Mouse (Mus musculus): ENCODE results near the gene Chchd6. TPM values are rescaled to one million over a fixed set of nuclear protein-coding genes. Genes with fewer than 3 reads are reported as not detected.
A peak's percentile ranks its signal among the peaks of the same experiment; 100 is the strongest.

Chchd6 gene
- polyA plus RNA-seq, 1 experiment from 2014 or later = 91.3 TPM

DNA sequence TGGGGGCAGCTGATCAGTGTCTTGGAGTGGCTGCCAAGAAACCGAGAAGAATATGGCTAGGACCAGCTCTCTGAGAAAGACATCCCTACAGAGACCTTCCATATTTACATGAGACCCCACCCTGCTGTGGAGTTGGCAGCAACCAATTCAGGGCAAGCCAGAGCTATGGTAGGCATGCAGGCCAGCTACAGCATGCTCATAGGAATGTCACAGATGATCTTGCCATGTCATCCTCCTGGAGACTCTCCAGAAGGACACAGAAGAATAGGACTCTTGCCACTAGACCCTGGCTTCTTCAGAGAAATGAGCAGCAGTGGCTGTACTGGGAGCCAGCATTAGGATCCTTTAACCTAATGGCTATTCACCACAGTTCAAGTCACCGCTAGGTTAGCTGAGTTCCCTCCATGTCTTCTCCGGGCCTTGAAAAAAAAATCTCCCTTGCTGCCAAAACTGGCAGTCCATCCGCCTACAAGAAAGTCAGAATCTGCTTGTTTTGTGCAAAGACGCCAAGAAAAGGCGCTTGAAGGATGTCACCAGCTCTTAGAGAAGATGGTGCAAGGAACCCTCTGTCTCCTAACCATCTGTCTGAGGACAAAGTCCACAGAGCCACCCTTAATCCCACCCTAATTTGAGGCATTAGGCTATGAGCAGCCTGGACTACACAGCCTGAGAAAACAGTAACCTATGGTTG is 43.0 kb downstream of the Chchd6 start:
- Histone ChIP-seq H3K4me3 (no peak overlapping the region), H3K9me3 (no peaks in the 10 kb centered on the region), H3K36me3 (replicated peaks) (no peaks in the 10 kb centered on the region), H3K27ac (no peak overlapping the region), H3K4me1 (peaks cover 15% of the 10 kb centered on the region), H3K27me3 (ENCODE audit: poor library complexity, severe bottlenecking) (no peaks in the 10 kb centered on the region)
- WGBS = 93% methylated on average over 6 of the region's 6 CpGs
- DNase-seq (ENCODE audit: extremely low spot score, low spot score) = no peak

DNA sequence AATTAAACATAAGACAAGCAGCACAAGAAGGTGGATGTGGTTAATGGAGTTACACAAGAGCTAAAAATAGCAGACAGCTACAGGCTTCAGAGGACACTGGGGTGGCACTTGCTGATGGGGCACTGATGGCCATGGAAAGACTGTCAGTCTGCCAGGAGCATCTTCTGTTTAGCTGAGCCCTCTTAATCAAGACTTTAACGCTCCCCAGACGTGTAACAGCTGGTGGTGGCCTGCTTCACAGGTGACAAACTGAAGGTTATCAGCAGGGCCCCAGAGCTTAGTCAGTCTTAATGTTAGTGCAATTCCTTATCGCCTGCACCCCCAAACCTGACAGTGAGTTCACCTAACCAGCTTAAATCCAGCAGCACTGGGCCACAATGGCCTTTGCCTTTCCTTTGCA is 46.3 kb downstream of the Chchd6 start:
- Histone ChIP-seq H3K4me1 (0 out of 2 replicates have a peak, but pooled peaks cover 5% of the 10 kb centered on the region), H3K4me3 (no peak overlapping the region), H3K36me3 (replicated peaks) (no peaks in the 10 kb centered on the region), H3K27me3 (ENCODE audit: poor library complexity, severe bottlenecking) (no peaks in the 10 kb centered on the region), H3K27ac (no peak overlapping the region), H3K9me3 (no peaks in the 10 kb centered on the region)
- DNase-seq (ENCODE audit: extremely low spot score, low spot score) = no peak
- 78% methylated on average over 3 of the region's 3 CpGs for WGBS

DNA sequence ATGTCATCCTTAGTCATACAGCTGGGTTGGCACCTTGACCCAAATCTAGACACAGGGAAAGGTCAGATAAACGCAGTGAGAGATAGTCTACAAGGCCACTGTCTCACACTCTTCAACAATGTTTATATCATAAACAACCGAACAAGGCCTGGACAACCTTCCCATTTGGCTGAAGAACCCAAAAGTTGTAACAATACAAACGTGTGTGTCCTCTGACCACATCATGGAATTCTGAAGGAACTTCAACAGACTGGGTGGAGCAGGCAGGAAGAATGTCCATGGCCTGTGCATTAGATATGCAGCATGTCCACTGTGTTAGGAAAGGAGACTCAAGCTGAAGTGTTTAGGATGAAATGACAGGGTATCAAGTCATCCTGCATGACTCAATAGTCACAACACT is 47.5 kb downstream of the Chchd6 start:
- H3K4me1 ChIP-seq = 0 out of 2 replicates have a peak, but pooled peaks cover 1% of the 10 kb centered on the region
- no peaks in the 10 kb centered on the region for H3K9me3 ChIP-seq
- H3K4me3 ChIP-seq = no peak overlapping the region
- DNase-seq (ENCODE audit: extremely low spot score, low spot score) = no peak
- H3K27ac ChIP-seq = no peak overlapping the region
- WGBS = 87% methylated on average over 3 of the region's 3 CpGs
- H3K36me3 ChIP-seq (replicated peaks) = no peaks in the 10 kb centered on the region; the same call in 1 of the 2 replicates
- no peaks in the 10 kb centered on the region for H3K27me3 ChIP-seq (ENCODE audit: poor library complexity, severe bottlenecking)

DNA sequence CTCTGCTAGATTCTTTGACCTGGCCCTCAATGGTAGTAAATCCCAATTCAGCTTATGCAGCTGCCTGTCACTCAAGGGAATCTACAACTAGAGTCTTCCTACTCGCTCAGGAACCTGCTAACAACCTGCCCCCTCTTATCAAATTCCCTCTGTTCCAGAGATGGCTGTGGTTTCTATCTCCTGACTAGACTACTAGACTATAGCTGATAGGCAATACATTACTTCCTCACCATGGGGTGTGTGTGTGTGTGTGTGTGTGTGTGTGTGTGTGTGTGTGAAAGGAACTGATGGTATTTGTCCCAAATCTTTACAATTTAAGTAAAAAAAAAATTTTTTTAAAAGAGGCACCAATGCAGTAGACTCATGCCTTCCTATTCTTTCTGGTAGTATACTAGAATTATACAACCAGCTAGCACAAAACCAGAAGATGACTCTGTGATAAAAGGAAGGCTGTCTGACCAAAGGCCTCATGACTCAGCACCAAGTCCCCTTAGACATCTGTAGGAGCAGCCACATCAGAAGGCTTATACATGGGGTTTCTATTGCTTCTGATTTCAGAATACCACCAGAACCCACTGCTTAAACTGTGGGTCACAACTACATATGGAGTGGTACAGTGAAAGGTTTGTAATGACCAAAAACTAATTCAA is 57.2 kb downstream of the Chchd6 start:
- 78% methylated on average over 1 of the region's 1 CpGs for WGBS

DNA sequence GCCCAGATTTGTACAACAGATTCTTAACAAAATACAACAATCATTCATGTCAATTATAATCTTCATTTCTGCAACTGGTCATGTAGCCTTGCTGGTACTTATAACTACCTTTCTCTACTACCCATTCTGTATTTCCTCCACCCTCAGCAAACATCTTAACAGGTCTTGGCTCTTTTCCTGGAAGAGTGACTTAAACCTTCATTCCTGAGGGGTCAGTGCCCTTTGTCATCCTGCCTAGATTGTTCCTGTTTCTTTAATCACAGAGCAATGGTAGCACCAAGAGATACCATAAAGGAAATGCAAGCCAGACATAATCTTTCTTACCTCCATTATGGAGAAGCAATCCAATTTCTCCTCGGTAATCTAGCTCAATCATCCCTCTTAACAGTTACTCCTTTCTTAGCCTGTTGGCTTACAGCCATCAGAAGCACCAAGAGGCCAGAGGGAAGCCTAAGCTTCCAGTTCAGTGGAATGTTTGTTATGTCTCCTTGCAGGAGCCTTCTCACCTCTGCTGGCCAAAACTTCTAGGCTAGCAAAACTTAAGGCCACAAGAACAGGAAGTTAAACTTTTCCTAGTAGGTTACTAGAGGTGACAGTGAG is 59.7 kb downstream of the Chchd6 start:
- no peak for DNase-seq (ENCODE audit: extremely low spot score, low spot score)
- Histone ChIP-seq H3K4me1 (no peaks in the 10 kb centered on the region), H3K27ac (no peak overlapping the region), H3K4me3 (no peak overlapping the region), H3K27me3 (ENCODE audit: poor library complexity, severe bottlenecking) (no peaks in the 10 kb centered on the region), H3K9me3 (no peaks in the 10 kb centered on the region), H3K36me3 (replicated peaks) (no peaks in the 10 kb centered on the region)
- 90% methylated on average over 1 of the region's 1 CpGs for WGBS

More for the DNA sequence above, 57.2 kb downstream of the Chchd6 start:
- DNase-seq (ENCODE audit: extremely low spot score, low spot score) = no peak
- no peak overlapping the region for H3K27ac ChIP-seq
- H3K27me3 ChIP-seq (ENCODE audit: poor library complexity, severe bottlenecking) = no peaks in the 10 kb centered on the region
- no peaks in the 10 kb centered on the region; the same call in 1 of the 2 replicates for H3K36me3 ChIP-seq (replicated peaks)
- H3K4me1 ChIP-seq = no peaks in the 10 kb centered on the region
- H3K4me3 ChIP-seq = no peak overlapping the region
- H3K9me3 ChIP-seq = no peaks in the 10 kb centered on the region

DNA sequence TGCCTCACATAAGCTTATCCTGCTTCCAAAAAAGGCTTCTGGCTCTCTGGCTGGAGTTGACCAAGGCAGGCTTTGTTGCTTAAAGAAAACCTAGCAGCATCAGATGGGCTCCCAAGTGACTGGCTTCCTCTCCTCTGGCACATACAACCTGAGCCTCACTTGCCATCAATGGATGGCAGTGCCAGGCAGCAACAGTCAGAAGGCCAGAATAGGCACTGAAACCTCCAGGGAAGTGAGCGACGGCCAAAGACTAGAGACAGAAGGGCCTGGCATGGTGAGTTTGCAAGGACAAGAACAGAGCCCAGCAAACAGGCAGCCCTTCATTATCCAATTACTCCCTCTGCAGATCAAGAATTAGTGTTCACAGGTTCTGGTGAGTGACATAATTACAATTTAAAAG is 70.7 kb downstream of the Chchd6 start:
- H3K36me3 ChIP-seq (replicated peaks) = no peaks in the 10 kb centered on the region
- 89% methylated on average over 2 of the region's 2 CpGs for WGBS
- H3K27ac ChIP-seq = no peak overlapping the region
- H3K4me1 ChIP-seq = no peaks in the 10 kb centered on the region
- DNase-seq (ENCODE audit: extremely low spot score, low spot score) = no peak
- no peaks in the 10 kb centered on the region for H3K9me3 ChIP-seq
- H3K4me3 ChIP-seq = no peak overlapping the region
- H3K27me3 ChIP-seq (ENCODE audit: poor library complexity, severe bottlenecking) = no peaks in the 10 kb centered on the region

DNA sequence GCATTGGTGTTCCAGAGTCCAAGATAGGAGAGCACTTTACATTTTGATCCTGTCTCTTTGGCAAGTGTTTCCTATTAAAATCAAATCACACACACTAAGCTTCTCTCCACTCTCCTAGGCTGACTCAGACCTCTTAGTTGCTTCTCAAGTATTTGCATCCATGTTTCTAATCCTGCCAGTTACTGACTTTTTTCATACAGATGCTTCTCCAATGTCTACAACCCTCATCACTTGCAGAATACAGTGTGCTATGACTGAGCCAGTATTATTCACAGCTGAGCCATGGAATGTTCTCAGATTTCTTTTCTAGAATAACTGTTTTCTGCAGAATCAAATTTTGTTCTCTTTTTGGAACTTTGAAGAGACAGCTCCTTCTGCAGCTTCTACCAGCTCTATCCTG is 85.3 kb downstream of the Chchd6 start:
- Histone ChIP-seq H3K9me3 (no peaks in the 10 kb centered on the region), H3K36me3 (replicated peaks) (no peaks in the 10 kb centered on the region), H3K27me3 (ENCODE audit: poor library complexity, severe bottlenecking) (no peaks in the 10 kb centered on the region), H3K27ac (no peak overlapping the region), H3K4me3 (no peak overlapping the region), H3K4me1 (no peaks in the 10 kb centered on the region; the same call in 1 of the 2 replicates)
- DNase-seq (ENCODE audit: extremely low spot score, low spot score) = no peak

DNA sequence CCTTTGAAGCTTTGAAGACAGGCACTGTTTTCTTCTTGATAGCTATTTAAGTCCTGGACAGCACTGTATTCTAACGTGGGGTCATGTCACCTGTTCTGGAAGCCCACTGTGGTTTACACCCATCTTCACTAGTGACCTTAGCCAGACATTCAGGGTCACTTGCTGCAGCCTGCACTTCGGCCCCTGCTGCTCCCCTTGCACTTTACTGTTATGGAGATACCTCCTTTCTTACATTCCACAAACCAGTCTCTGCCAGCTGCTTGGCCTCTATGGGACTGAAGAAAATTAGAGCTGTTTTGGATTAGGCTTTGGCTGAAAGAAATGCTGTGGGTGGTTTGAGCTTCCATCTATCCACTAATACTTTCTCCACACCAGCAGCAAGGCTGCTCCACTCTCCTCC is 86.7 kb downstream of the Chchd6 start:
- Histone ChIP-seq H3K9me3 (no peaks in the 10 kb centered on the region), H3K4me1 (no peaks in the 10 kb centered on the region; the same call in 1 of the 2 replicates), H3K36me3 (replicated peaks) (no peaks in the 10 kb centered on the region), H3K4me3 (no peak overlapping the region), H3K27ac (no peak overlapping the region), H3K27me3 (ENCODE audit: poor library complexity, severe bottlenecking) (no peaks in the 10 kb centered on the region)
- no peak for DNase-seq (ENCODE audit: extremely low spot score, low spot score)
- 67% methylated on average over 2 of the region's 2 CpGs for WGBS

DNA sequence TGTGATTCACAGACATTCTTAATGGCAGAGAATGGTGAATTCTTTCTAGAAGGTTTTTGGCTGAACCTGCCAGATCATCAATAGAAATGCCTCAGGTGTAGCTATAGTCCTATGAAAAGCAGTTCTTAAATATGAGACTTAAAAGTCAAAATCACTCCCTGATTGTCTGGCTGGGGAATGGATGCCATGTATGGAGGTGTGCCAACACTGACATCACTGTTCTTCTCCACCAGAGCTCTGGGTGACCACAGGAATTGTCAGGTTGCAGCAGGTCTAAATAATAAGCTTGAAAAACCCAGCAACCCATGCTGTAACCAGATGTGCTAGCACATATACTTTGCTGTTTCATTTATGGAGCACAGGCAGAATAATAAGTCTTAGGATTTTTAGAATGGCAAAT is 87.2 kb downstream of the Chchd6 start:
- H3K36me3 ChIP-seq (replicated peaks) = no peaks in the 10 kb centered on the region
- no peaks in the 10 kb centered on the region for H3K9me3 ChIP-seq
- no peak overlapping the region for H3K27ac ChIP-seq
- H3K27me3 ChIP-seq (ENCODE audit: poor library complexity, severe bottlenecking) = no peaks in the 10 kb centered on the region
- H3K4me3 ChIP-seq = no peak overlapping the region
- H3K4me1 ChIP-seq = no peaks in the 10 kb centered on the region; the same call in 1 of the 2 replicates
- no peak for DNase-seq (ENCODE audit: extremely low spot score, low spot score)

DNA sequence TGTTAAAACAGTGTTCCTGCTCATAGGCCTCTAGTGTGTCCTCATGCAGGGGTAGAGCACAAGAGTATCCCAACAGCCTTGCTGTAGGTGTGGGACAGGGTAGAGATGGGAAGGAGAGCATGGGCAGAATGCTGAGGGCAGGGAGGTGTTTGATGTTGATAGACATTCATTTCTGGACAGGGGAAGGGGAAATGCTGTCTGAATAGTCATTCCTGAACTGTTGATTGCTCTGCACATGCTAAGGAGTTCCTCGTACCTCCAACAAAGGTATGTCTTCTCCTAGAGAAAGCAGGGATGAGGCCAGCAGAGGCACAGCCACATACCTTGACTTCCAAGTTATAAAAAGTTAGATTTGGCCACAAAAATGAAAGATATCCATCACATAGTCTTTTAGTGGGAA is 95.5 kb downstream of the Chchd6 start:
- no peak for DNase-seq (ENCODE audit: extremely low spot score, low spot score)
- Histone ChIP-seq H3K4me1 (peaks cover 16% of the 10 kb centered on the region), H3K36me3 (replicated peaks) (no peaks in the 10 kb centered on the region), H3K27ac (no peak overlapping the region), H3K9me3 (no peaks in the 10 kb centered on the region), H3K4me3 (no peak overlapping the region), H3K27me3 (ENCODE audit: poor library complexity, severe bottlenecking) (no peaks in the 10 kb centered on the region)
- WGBS = 93% methylated on average over 1 of the region's 1 CpGs

DNA sequence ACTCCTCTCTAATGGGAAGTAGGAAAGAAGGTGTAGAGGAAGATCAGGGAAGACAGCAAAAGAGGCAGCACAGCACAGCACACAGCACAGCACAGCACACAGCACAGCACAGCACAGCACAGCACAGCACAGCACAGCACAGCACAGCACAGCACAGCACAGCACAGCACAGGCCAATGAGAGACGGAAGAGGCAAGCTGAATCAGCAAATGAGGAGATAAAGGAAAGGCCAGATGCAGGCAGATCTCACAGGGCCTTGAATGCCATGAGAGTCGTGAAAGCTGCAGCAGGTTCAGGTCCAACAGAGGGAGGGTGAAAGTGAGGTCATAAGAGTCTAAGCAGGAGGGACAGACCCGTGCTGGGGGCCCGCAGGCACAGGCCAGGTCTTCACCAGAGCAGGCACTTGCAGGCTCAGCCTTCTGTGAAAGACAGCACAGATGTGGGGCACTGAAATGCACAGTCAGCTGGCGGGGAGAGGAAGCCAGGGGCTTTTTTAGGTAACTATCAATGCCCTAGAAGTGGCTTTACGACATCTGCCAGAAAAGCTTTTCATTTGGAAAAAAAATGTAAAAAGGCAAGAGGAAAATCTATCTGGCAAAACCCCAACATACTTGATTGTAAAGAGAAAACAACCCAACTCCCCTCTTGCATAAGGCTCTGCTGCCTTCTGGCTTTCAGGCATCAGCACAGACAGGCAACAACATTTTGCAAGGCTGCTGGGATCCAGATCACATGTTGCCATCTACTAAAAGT is 96.5 kb downstream of the Chchd6 start:
- no peak overlapping the region for H3K4me3 ChIP-seq
- peaks cover 16% of the 10 kb centered on the region for H3K4me1 ChIP-seq
- 0 out of 2 replicates have a peak overlapping the region, but pooled peaks have one; percentile 12 for H3K27ac ChIP-seq
- WGBS = 60% methylated on average over 6 of the region's 6 CpGs
- no peaks in the 10 kb centered on the region for H3K36me3 ChIP-seq (replicated peaks)
- DNase-seq (ENCODE audit: extremely low spot score, low spot score) = no peak
- H3K9me3 ChIP-seq = no peaks in the 10 kb centered on the region
- no peaks in the 10 kb centered on the region for H3K27me3 ChIP-seq (ENCODE audit: poor library complexity, severe bottlenecking)

DNA sequence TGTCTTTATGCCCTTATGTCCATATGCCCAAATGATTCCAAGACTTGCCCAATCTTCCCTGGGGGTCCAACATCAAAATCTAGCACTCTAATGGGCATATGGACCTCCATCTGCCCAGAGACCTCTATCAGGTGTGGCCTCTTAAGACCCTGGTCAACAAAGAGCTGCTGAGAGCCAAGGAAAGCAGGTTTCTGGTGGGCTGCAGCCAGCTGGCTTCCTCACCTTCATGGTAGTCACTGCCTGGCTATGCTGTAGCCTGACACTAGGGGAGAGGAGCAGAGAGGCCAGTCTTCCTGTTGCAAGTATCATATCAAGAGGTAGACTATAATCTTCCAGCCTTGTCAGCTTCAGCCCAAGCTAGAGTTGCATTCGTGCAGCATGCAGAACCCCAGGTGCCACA is 98.5 kb downstream of the Chchd6 start:
- Histone ChIP-seq H3K27me3 (ENCODE audit: poor library complexity, severe bottlenecking) (no peaks in the 10 kb centered on the region), H3K9me3 (no peaks in the 10 kb centered on the region), H3K4me1 (peaks cover 16% of the 10 kb centered on the region), H3K4me3 (no peak overlapping the region), H3K36me3 (replicated peaks) (no peaks in the 10 kb centered on the region), H3K27ac (no peak overlapping the region)
- WGBS = 89% methylated on average over 1 of the region's 1 CpGs
- no peak for DNase-seq (ENCODE audit: extremely low spot score, low spot score)

DNA sequence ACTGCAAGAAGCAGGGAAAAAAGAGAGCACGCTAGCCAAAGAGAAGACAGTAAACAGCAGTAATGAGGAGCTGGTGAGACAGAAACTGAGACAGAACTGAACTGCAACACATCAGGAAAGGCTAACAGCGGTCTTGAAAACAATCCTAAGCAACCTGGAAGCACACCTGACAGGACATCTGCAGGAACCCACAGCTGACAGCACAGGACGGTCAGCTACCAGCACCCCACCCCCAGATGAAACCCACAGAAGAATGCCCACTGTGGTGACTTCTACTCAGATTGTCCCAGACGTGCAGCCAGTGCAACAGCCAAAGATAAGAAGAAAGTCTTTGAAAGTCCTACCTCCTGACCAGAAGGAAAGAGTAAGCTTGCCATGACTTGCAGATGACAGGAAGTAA is 103.1 kb downstream of the Chchd6 start:
- H3K4me3 ChIP-seq = no peak overlapping the region
- no peak overlapping the region for H3K27ac ChIP-seq
- no peaks in the 10 kb centered on the region for H3K36me3 ChIP-seq (replicated peaks)
- no peaks in the 10 kb centered on the region for H3K27me3 ChIP-seq (ENCODE audit: poor library complexity, severe bottlenecking)
- no peak for DNase-seq (ENCODE audit: extremely low spot score, low spot score)
- H3K9me3 ChIP-seq = no peaks in the 10 kb centered on the region
- 86% methylated on average over 4 of the region's 4 CpGs for WGBS
- H3K4me1 ChIP-seq = no peaks in the 10 kb centered on the region

Data from forebrain, embryonic 10.5 days (tissue).